Mouse (Mus musculus): ENCODE data around the gene Gm21797.
"Not testable (repeated sequence)": the region's sequence is repeated elsewhere in the genome, so short reads cannot be mapped to it uniquely, and the experiment has no call there.

DNA sequence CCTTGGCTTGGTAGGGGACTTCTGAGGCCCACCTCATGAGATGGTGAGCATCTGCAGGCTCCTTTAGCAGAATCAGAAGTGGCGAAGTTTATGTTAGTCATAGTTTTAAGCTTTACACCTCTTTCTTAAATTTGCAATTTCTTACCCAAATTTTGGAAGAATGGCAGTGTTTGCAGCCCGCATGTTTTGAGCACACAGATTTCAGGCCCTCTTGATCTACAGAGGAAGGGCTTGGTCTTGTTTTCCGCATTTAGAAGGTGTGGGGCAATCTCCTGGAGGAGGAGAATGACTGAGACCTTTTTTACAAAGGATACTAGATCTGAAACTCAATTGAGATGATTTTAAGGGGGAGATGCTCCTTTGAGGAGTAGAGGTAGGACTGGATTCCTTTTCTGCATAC, at the start of gene Gm21797:
- not testable (repeated sequence) for TF ChIP-seq CTCF, POLR2A (IDR thresholded peaks at IDR 0.05; ENCODE audit: extremely low read depth, insufficient read depth, low read length)
